Mouse (Mus musculus) B cell, adult 2 months (primary cell): Measurements from ENCODE around the gene Nkiras2.

Experiments used
- DNase-seq, 2 experiments: peaks; one replicate each; pipeline ENCODE4 v3.0.0; 2022

Nkiras2 gene

GRCm38 (mm10) chr11:100640159-100640906 lies 21.3 kb downstream of the Nkiras2 start:
- peak; percentile 34 to 43 for DNase-seq

GRCm38 (mm10) chr11:100643612-100644575 lies 24.9 kb downstream of the Nkiras2 start:
- no peak for DNase-seq

GRCm38 (mm10) chr11:100646265-100646664 lies 27.2 kb downstream of the Nkiras2 start:
- DNase-seq = peak; percentile 63 to 66

GRCm38 (mm10) chr11:100648405-100648804 lies 29.4 kb downstream of the Nkiras2 start:
- no peak for DNase-seq

GRCm38 (mm10) chr11:100651205-100651604 lies 32.2 kb downstream of the Nkiras2 start:
- DNase-seq = no peak

GRCm38 (mm10) chr11:100651748-100652147 lies 32.7 kb downstream of the Nkiras2 start:
- no peak for DNase-seq

- DNase-seq = peak in 1 of 2 experiments; percentile 32
These were observed 36.5 kb downstream of the Nkiras2 start for GRCm38 (mm10) chr11:100655589-100655988.

- DNase-seq = no peak
These were observed 37.4 kb downstream of the Nkiras2 start for GRCm38 (mm10) chr11:100656458-100656857.

- no peak for DNase-seq
These were observed 40.8 kb downstream of the Nkiras2 start for GRCm38 (mm10) chr11:100659806-100660205.

- no peak for DNase-seq
These were observed 52.0 kb downstream of the Nkiras2 start for GRCm38 (mm10) chr11:100671049-100671448.

GRCm38 (mm10) chr11:100671956-100672355 lies 52.9 kb downstream of the Nkiras2 start:
- no peak for DNase-seq

- no peak for DNase-seq
These were observed 54.1 kb downstream of the Nkiras2 start for GRCm38 (mm10) chr11:100673169-100673568.
